Mouse (Mus musculus) retina, adult 2 months (tissue): ENCODE data around the gene Ube2t.

ENCODE experiments used
- DNase-seq: peaks from one replicate; pipeline ENCODE4 v3.0.0-alpha.2; 2012; ENCODE audit warnings: low read depth, low spot score

The Ube2t gene

GRCm38 (mm10) chr1:134995437-134995836 lies 33.1 kb downstream of the Ube2t start:
- DNase-seq, result no peak

GRCm38 (mm10) chr1:134995954-134996353 lies 33.6 kb downstream of the Ube2t start:
- no peak for DNase-seq

GRCm38 (mm10) chr1:134996471-134996870 lies 34.1 kb downstream of the Ube2t start:
- no peak for DNase-seq

- DNase-seq, result no peak
Measured at GRCm38 (mm10) chr1:134997568-134997967, 35.2 kb downstream of the Ube2t start.

- no peak for DNase-seq
Measured at GRCm38 (mm10) chr1:134998231-134998630, 35.9 kb downstream of the Ube2t start.

- DNase-seq, result no peak
Measured at GRCm38 (mm10) chr1:135000527-135000926, 38.2 kb downstream of the Ube2t start.

- no peak for DNase-seq
Measured at GRCm38 (mm10) chr1:135003346-135003745, 41.0 kb downstream of the Ube2t start.

GRCm38 (mm10) chr1:135005696-135006095 lies 43.3 kb downstream of the Ube2t start:
- no peak for DNase-seq

- DNase-seq, result no peak
Measured at GRCm38 (mm10) chr1:135009833-135010232, 47.5 kb downstream of the Ube2t start.

- no peak for DNase-seq
Measured at GRCm38 (mm10) chr1:135011912-135012311, 49.5 kb downstream of the Ube2t start.

- no peak for DNase-seq
Measured at GRCm38 (mm10) chr1:135012472-135012871, 50.1 kb downstream of the Ube2t start.

- DNase-seq, result no peak
Measured at GRCm38 (mm10) chr1:135014921-135015445, 52.6 kb downstream of the Ube2t start.

GRCm38 (mm10) chr1:135016907-135017655 lies 54.7 kb downstream of the Ube2t start:
- no peak for DNase-seq

GRCm38 (mm10) chr1:135017656-135018015 lies 55.3 kb downstream of the Ube2t start:
- DNase-seq, result no peak

GRCm38 (mm10) chr1:135019087-135019774 lies 56.9 kb downstream of the Ube2t start:
- DNase-seq, result no peak

- no peak for DNase-seq
Measured at GRCm38 (mm10) chr1:135019775-135020167, 57.4 kb downstream of the Ube2t start.

GRCm38 (mm10) chr1:135020281-135020940 lies 58.0 kb downstream of the Ube2t start:
- DNase-seq, result no peak

- DNase-seq, result no peak
Measured at GRCm38 (mm10) chr1:135020970-135021369, 58.6 kb downstream of the Ube2t start.

- no peak for DNase-seq
Measured at GRCm38 (mm10) chr1:135021936-135022335, 59.6 kb downstream of the Ube2t start.

- DNase-seq, result no peak
Measured at GRCm38 (mm10) chr1:135023583-135023982, 61.2 kb downstream of the Ube2t start.
